Mouse (Mus musculus) neural tube, embryonic 10.5 days (tissue): Measurements from ENCODE around the gene Ccdc137.
A peak's percentile ranks its signal among the peaks of the same experiment; 100 is the strongest.
"Not testable (repeated sequence)": the region's sequence is repeated elsewhere in the genome, so short reads cannot be mapped to it uniquely, and the experiment has no call there.

Experiments
- DNase-seq: peaks from one replicate; pipeline ENCODE4 v3.0.0-alpha.2; 2017; ENCODE audit warnings: low spot score; ENCODE audit errors: extremely low spot score

Ccdc137 gene

GRCm38 (mm10) chr11:120457772-120458751, at the start of gene Ccdc137, which contains the start of gene Oxld1:
Gene Ccdc137, plus strand, starts transcription at chr11:120458115.
Gene Oxld1, minus strand, starts transcription at chr11:120458068.
- peak; percentile 84 for DNase-seq

- not testable (repeated sequence) for DNase-seq
These were observed 44.3 kb upstream of the Ccdc137 start for GRCm38 (mm10) chr11:120413621-120414020.

- DNase-seq, result no peak
These were observed 40.1 kb upstream of the Ccdc137 start for GRCm38 (mm10) chr11:120417852-120418251.

- no peak for DNase-seq
These were observed 39.3 kb upstream of the Ccdc137 start for GRCm38 (mm10) chr11:120418592-120418991.

- no peak for DNase-seq
These were observed 35.0 kb upstream of the Ccdc137 start for GRCm38 (mm10) chr11:120422651-120423568.

GRCm38 (mm10) chr11:120423569-120424295, 34.2 kb upstream of the Ccdc137 start:
- DNase-seq, result peak; percentile 54

- no peak for DNase-seq
These were observed 31.2 kb upstream of the Ccdc137 start for GRCm38 (mm10) chr11:120426727-120427126.

GRCm38 (mm10) chr11:120437152-120437856, 20.6 kb upstream of the Ccdc137 start, which contains the start of gene Nploc4:
Gene Nploc4, minus strand, starts transcription at chr11:120437708.
- DNase-seq, result peak; percentile 96

GRCm38 (mm10) chr11:120437857-120438385, 20.0 kb upstream of the Ccdc137 start:
- DNase-seq, result no peak

GRCm38 (mm10) chr11:120442344-120442743, 15.6 kb upstream of the Ccdc137 start, which contains the start of gene Tspan10:
Gene Tspan10, plus strand, starts transcription at chr11:120442644.
- DNase-seq, result no peak

GRCm38 (mm10) chr11:120442765-120443280, 15.1 kb upstream of the Ccdc137 start:
- no peak for DNase-seq

- no peak for DNase-seq
These were observed 13.8 kb upstream of the Ccdc137 start for GRCm38 (mm10) chr11:120444106-120444505.

GRCm38 (mm10) chr11:120445475-120445874, 12.4 kb upstream of the Ccdc137 start:
- DNase-seq, result no peak

GRCm38 (mm10) chr11:120447179-120447578, 10.7 kb upstream of the Ccdc137 start:
- DNase-seq, result no peak

GRCm38 (mm10) chr11:120452246-120452645, 5.7 kb upstream of the Ccdc137 start:
- no peak for DNase-seq

- no peak for DNase-seq
These were observed 4.6 kb upstream of the Ccdc137 start, which contains the start of gene Pde6g for GRCm38 (mm10) chr11:120453306-120453705. Gene Pde6g, minus strand, starts transcription at chr11:120453500.

GRCm38 (mm10) chr11:120454965-120455364, 3.0 kb upstream of the Ccdc137 start:
- DNase-seq, result no peak

- no peak for DNase-seq
These were observed 2.5 kb upstream of the Ccdc137 start for GRCm38 (mm10) chr11:120455413-120455812.

GRCm38 (mm10) chr11:120457370-120457769, 545 bp upstream of the Ccdc137 start:
- no peak for DNase-seq
